Mouse (Mus musculus): ENCODE results near the gene Simc1. TPM values are rescaled to one million over a fixed set of nuclear protein-coding genes. Genes with fewer than 3 reads are reported as not detected.
A peak's percentile ranks its signal among the peaks of the same experiment; 100 is the strongest.

Gene Simc1
- total and polyA plus RNA-seq, 3 experiments: 4.9 to 11.9 TPM; not detected in 1

DNA sequence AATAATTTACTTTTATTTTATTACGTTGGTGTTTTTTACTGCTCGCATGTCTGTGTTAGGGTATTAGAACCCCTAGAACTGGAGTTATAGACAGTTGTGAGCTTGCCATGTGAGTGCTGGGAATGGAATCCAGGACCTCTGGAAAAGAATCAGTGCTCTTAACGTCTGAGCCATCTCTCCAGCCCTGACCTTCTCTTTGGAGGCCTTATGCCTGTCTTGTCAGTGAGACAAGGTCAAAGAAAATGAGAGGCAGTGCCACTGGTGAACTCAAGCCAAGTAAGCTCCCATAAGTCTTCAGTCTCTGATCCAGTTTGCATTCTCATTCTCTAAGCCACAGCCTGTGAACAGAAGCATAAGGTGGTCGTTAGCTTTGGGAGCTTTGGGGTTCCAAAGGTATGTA, 67.2 kb downstream of the Simc1 start:
- no peak for TF ChIP-seq ZNF384 (IDR thresholded peaks at IDR 0.05; ENCODE audit: low read depth, low read length)
- TF ChIP-seq ETS1 (IDR thresholded peaks at IDR 0.05; ENCODE audit: low read depth, low read length): no peak
- TF ChIP-seq ELF1 (IDR thresholded peaks at IDR 0.05; ENCODE audit: low read depth, low read length): no peak
- TF ChIP-seq BHLHE40 (IDR thresholded peaks at IDR 0.05; ENCODE audit: borderline replicate concordance, low read depth, low read length): no peak
- Histone ChIP-seq H3K9me3 (replicated peaks; ENCODE audit: insufficient read depth, low read length) (no peaks in the 10 kb centered on the region), H3K27me3 (ENCODE audit: control insufficient read depth in 1 of 2, insufficient read depth in 2 of 2, low read length in 2 of 2) (no peaks in the 10 kb centered on the region), H3K9ac (ENCODE audit: control insufficient read depth, low read depth, low read length, poor library complexity, severe bottlenecking) (no peak overlapping the region), H3K36me3 (ENCODE audit: control insufficient read depth in 1 of 2, insufficient read depth in 2 of 2, low read length in 2 of 2) (peaks cover 0 to 15% of the 10 kb centered on the region in 2 experiments; a peak in 2 of 4 replicates), H3K27ac (ENCODE audit: control insufficient read depth, low read depth, low read length) (no peak overlapping the region), H3K4me1 (ENCODE audit: control insufficient read depth in 1 of 2, insufficient read depth in 2 of 2, low read length in 2 of 2) (peaks cover 2 to 15% of the 10 kb centered on the region in 2 experiments), H3K79me2 (ENCODE audit: control insufficient read depth, insufficient read depth, low read length, poor library complexity) (no peaks in the 10 kb centered on the region; the same call in 1 of the 2 replicates), H3K4me3 (ENCODE audit: control insufficient read depth in 1 of 2, insufficient read depth in 1 of 2, low read depth in 2 of 2, low read length in 2 of 2) (no peak overlapping the region)
- DNase-seq (ENCODE audit: low read depth, low spot score): no peak

DNA sequence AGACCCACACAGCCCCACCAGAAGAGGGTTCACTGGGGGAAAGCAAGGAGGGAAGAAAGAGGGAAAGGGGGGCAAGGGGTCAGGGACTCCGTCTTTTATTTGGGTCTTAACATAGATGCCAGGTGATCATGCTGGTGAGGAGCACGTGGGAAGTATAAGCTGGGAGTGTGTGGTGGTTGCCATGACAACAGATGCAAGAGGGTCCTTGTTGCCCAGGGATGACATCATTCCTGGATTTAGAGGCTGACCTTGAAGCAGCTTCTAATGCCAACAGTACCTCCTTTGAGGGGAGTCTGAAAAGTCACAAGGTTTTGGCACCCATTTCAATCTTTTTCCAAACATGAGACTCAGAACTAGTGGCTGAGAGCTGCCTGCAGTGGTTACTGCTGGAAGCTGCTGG, 68.1 kb downstream of the Simc1 start:
- Histone ChIP-seq H3K79me2 (ENCODE audit: control insufficient read depth, insufficient read depth, low read length, poor library complexity) (no peaks in the 10 kb centered on the region; the same call in 1 of the 2 replicates), H3K4me3 (ENCODE audit: control insufficient read depth in 1 of 2, insufficient read depth in 1 of 2, low read depth in 2 of 2, low read length in 2 of 2) (no peak overlapping the region), H3K27me3 (ENCODE audit: control insufficient read depth in 1 of 2, insufficient read depth in 2 of 2, low read length in 2 of 2) (no peaks in the 10 kb centered on the region), H3K36me3 (ENCODE audit: control insufficient read depth in 1 of 2, insufficient read depth in 2 of 2, low read length in 2 of 2) (peaks cover 0 to 10% of the 10 kb centered on the region in 2 experiments; a peak in 2 of 4 replicates), H3K9me3 (replicated peaks; ENCODE audit: insufficient read depth, low read length) (no peaks in the 10 kb centered on the region), H3K4me1 (ENCODE audit: control insufficient read depth in 1 of 2, insufficient read depth in 2 of 2, low read length in 2 of 2) (peaks cover 2 to 10% of the 10 kb centered on the region in 2 experiments), H3K9ac (ENCODE audit: control insufficient read depth, low read depth, low read length, poor library complexity, severe bottlenecking) (no peak overlapping the region), H3K27ac (ENCODE audit: control insufficient read depth, low read depth, low read length) (no peak overlapping the region)
- TF ChIP-seq EP300 (IDR thresholded peaks at IDR 0.05; ENCODE audit: low read depth in 1 of 2, low read length in 2 of 2) (no peak), UBTF (IDR thresholded peaks at IDR 0.05; ENCODE audit: borderline replicate concordance, insufficient read depth, low read depth, low read length) (no peak), ZMIZ1 (IDR thresholded peaks at IDR 0.05; ENCODE audit: low read depth, low read length) (no peak), MAZ (IDR thresholded peaks at IDR 0.05; ENCODE audit: low read depth, low read length) (no peak), MEF2A (IDR thresholded peaks at IDR 0.05; ENCODE audit: extremely low read depth, insufficient replicate concordance, low read depth, low read length, poor library complexity, severe bottlenecking) (no peak), POLR2A (IDR thresholded peaks at IDR 0.05; ENCODE audit: control insufficient read depth in 1 of 2, insufficient read depth in 1 of 2, low read depth in 1 of 2, low read length in 2 of 2, poor library complexity in 1 of 2) (no peak), GATA1 (IDR thresholded peaks at IDR 0.05; ENCODE audit: low read depth, low read length) (no peak)
- no peak for DNase-seq (ENCODE audit: low read depth, low spot score)

DNA sequence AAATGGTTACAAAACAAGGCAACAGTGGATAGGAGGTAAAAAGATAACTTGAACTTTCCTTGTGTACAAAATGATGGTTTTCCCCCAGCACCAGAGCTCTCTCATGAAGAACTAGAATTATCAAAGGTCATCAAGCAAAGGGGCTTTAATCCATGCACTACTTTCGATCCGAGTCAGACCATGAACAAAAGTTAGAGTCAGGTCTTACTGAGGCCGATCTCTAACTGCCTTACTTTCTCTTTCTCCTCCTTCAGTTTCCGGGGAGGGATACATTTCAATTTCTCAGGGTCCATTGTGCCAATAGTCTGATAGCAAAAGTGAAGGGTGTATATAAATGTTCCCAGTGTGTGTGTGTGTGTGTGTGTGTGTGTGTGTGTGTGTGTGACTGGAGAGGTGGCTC, 69.0 kb downstream of the Simc1 start:
- no peaks in the 10 kb centered on the region; the same call in 1 of the 2 replicates for H3K79me2 ChIP-seq (ENCODE audit: control insufficient read depth, insufficient read depth, low read length, poor library complexity)
- peaks cover 2 to 10% of the 10 kb centered on the region in 2 experiments for H3K4me1 ChIP-seq (ENCODE audit: control insufficient read depth in 1 of 2, insufficient read depth in 2 of 2, low read length in 2 of 2)
- H3K4me3 ChIP-seq (ENCODE audit: control insufficient read depth in 1 of 2, insufficient read depth in 1 of 2, low read depth in 2 of 2, low read length in 2 of 2): no peak overlapping the region
- no peak for DNase-seq (ENCODE audit: low read depth, low spot score)
- H3K36me3 ChIP-seq (ENCODE audit: control insufficient read depth in 1 of 2, insufficient read depth in 2 of 2, low read length in 2 of 2): peaks cover 0 to 10% of the 10 kb centered on the region in 2 experiments; a peak in 2 of 4 replicates
- no peaks in the 10 kb centered on the region for H3K9me3 ChIP-seq (replicated peaks; ENCODE audit: insufficient read depth, low read length)
- no peaks in the 10 kb centered on the region for H3K27me3 ChIP-seq (ENCODE audit: control insufficient read depth in 1 of 2, insufficient read depth in 2 of 2, low read length in 2 of 2)
- H3K27ac ChIP-seq (ENCODE audit: control insufficient read depth, low read depth, low read length): no peak overlapping the region
- peak; percentile 37 for TF ChIP-seq ZNF384 (IDR thresholded peaks at IDR 0.05; ENCODE audit: low read depth, low read length)
- no peak for TF ChIP-seq POLR2AphosphoS2 (IDR thresholded peaks at IDR 0.05; ENCODE audit: low read length)
- H3K9ac ChIP-seq (ENCODE audit: control insufficient read depth, low read depth, low read length, poor library complexity, severe bottlenecking): no peak overlapping the region

All from MEL (cell line).